Mouse (Mus musculus) lung, adult 2 months (tissue): ENCODE measurements at regions not wholly inside any gene's neighbourhood (a gene's known extent, or its start where the extent isn't known, plus 50 kb on each side); places are given as distances from the start of the nearest gene placed in this dataset.

Experiments used
- DNase-seq: peaks from one replicate; pipeline ENCODE4 v3.0.0; 2022
- H3K4me1 ChIP-seq: fragments of 200-500 bp; 2 replicates; pipeline ENCODE4 v1.6.1; 2011; ENCODE audit warnings: low read length; ENCODE audit not compliant: control insufficient read depth, insufficient read depth
- H3K4me3 ChIP-seq: fragments of 200-500 bp; replicated peaks from 2 replicates; pipeline ENCODE3; 2011; ENCODE audit warnings: low read depth, mild to moderate bottlenecking, control low read depth, low read length; ENCODE audit errors: extremely low read depth
- CTCF ChIP-seq: fragments of 200-500 bp; IDR thresholded peaks from 2 replicates; pipeline ENCODE4 v1.5.1; 2011; ENCODE audit warnings: mild to moderate bottlenecking, low read length, control low read depth; ENCODE audit not compliant: insufficient read depth
- POLR2A ChIP-seq: fragments of 200-500 bp; IDR thresholded peaks from 2 replicates; pipeline ENCODE4 v1.6.1; 2011; ENCODE audit warnings: low read depth, mild to moderate bottlenecking, control low read depth, low read length, borderline replicate concordance; ENCODE audit errors: extremely low read depth
- WGBS: fragments of 180-500 bp; shearing (Covaris S2); methylation state at CpG from one replicate; pipeline ENCODE4 v1.1.7; 2018; 5-methylcytosine and 5-hydroxymethylcytosine counted together

DNA sequence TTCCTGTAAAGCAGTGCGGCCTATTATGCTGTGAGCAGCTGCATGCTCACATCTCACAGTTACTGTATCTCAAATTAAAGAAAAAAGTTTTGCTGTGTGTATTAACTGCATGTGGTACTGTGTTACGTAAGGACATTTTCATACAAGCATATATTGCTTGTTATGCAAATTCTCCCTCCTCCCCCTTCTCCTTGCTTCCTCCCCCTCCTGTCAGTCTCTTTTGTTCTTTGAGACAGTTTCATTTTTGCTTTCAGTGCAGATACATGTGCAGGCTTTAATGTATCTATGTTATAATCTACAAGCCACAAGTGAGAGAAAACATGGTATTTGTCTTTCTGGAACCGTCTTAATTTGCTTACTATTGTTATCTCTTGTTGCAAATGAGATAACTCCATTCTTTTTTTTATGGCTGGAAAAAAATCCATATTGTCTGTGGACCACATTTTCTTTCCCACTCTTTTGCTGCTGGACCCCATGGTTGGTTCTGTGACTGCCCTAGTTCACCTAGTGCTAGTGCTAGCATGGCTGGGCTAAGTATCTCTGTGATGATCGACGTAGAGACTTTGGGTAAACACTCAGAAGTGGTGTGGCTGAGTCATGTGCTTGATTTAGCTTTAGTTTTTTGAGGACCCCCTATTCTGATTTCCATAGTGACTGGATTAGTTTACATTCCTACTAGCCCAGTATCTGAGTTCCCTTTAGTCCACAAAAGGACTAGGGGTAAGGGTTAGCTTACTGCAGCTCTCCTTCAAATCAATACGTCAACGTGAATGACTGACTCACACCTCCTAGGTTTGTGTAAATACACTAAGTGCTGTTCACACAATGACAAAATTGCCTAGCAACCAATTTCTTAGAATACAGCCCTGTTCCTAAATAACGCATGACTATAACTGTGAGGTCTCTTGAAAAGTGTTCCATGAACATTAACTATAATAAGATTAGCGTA, 158.1 kb downstream of the Icos start:
- no peak for DNase-seq
- Histone ChIP-seq H3K4me1 (no peaks in the 10 kb centered on the region), H3K4me3 (no peak overlapping the region)
- TF ChIP-seq CTCF (no peak), POLR2A (no peak)
- WGBS, result 61% methylated on average over 9 of the region's 9 CpGs

DNA sequence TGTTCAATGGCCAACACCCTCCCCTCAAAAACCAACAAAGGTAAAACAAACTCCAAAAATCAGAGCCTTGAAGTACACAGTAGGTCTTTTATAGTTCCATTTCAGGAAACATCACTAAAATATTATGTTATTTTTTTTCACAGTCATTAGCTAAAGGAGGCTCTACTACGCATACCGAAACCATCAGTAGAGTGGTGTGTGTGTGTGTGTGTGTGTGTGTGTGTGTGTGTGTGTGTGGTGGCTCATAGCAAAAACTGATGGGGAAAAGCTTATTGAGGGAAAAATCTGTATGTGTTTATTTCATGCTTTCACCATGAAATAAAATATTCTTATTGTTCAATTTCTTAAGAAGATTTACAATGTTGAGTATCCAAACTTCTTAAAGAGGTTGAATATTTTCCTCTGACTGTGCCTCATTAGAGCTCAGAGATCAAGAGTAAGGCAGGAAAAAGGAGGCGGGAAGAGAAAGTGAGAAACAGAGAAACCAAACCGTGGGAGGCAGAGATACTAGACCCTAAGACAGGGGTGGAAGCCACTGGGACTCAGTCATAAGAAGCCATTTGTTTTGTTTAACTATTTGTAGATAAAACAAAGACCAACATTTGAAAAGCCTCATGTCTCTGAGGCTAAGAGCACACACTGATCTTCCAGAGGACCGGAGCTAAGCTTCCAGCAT, 159.6 kb downstream of the Icos start:
- Histone ChIP-seq H3K4me1 (no peaks in the 10 kb centered on the region), H3K4me3 (no peak overlapping the region)
- WGBS, result 69% methylated on average over 5 of the region's 5 CpGs
- no peak for TF ChIP-seq CTCF
- TF ChIP-seq POLR2A, result no peak
- DNase-seq, result no peak

DNA sequence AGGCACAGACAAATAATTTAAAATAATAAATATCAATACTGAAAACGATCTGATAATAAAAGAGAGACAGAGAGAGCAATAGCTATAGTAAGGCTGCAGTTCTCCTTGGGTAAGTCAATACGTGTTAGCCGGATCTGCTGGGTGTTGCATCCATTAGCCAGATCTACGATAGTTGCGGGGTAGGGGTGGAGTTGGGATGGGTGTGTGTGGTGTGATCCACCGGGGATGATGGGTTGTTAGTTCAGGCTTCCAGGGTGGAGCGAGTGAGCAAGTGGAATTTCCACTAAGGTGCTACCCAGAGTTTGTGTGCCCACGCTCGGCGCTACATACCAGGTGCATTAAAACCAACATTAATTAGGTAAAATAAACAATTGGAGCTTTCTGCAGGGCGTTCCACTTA, 160.2 kb downstream of the Icos start:
- Histone ChIP-seq H3K4me1 (no peaks in the 10 kb centered on the region; the same call in 1 of the 2 replicates), H3K4me3 (no peak overlapping the region)
- TF ChIP-seq CTCF (no peak), POLR2A (no peak)
- WGBS, result 69% methylated on average over 11 of the region's 11 CpGs
- DNase-seq, result no peak

DNA sequence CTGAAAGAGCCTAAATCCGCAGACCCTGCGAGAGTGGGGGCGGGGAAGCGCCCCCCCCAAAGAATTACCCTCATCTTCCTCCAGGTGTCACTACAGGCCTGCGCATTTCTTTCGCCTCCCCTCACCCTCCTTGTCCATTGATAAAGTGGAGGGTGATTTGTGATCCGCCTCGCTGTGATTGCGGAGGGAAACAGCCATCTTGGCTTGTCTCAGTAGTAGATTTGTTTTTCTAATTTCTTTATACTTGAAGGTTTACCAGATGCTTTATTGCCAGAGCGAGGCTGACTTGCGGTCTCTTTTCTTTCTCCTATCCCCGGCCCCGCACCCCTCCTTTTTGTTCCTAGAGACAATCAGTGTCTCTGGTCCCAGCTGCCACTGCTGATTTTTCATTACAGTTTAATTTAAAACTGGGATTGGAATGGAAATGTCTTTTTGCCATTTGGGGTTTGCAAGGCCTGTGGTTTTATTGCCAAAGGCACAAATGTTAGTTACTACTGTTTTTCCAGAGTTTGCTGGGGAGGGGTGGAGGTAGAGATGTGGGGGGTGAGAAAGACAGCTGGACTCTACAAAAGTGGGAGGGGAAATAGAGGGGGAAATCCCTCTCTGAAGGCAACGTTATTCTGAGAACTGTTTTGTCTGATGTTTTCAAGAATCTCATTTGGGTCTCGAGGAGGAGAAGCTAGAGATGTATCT, 161.7 kb downstream of the Icos start:
- 35% methylated on average over 15 of the region's 15 CpGs for WGBS
- no peak for DNase-seq
- Histone ChIP-seq H3K4me1 (peaks cover 3% of the 10 kb centered on the region; the same call in 1 of the 2 replicates), H3K4me3 (no peak overlapping the region)
- TF ChIP-seq POLR2A (no peak), CTCF (peak; percentile 37; the same call in 1 of the 2 replicates)

DNA sequence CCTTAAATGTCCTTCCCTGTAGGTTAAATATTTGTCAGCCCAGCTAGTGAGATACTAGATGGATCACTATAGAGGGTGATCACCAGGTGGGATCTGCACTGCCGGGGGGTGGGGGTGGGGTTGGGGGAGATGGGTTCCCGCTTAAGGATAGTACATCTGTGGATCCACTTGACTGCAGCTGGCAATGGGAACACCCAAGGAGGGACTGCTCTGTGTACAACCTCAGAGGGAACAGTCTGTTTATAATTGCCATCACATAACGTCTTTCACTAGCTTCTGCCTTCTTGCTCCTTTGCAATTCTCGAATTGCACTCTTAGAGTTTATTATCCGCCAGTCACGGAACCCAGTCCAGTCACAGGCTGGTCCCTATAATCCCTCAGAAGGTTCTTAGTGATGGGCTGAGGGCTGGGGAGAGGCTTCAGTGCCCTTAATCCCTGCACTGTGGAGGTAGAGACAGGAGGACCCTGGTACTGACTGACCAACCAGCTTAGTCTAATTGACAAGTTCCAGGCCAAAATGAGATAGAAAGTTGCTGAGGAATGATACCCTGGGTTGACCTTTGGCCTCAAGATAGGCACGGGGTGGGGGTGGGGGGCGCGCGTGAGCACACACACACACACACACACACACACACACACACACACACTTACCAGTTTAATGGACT, 162.4 kb downstream of the Icos start:
- Histone ChIP-seq H3K4me1 (peaks cover 3% of the 10 kb centered on the region; the same call in 1 of the 2 replicates), H3K4me3 (no peak overlapping the region)
- TF ChIP-seq CTCF, result no peak
- TF ChIP-seq POLR2A, result no peak
- WGBS, result 66% methylated on average over 10 of the region's 10 CpGs
- no peak for DNase-seq

DNA sequence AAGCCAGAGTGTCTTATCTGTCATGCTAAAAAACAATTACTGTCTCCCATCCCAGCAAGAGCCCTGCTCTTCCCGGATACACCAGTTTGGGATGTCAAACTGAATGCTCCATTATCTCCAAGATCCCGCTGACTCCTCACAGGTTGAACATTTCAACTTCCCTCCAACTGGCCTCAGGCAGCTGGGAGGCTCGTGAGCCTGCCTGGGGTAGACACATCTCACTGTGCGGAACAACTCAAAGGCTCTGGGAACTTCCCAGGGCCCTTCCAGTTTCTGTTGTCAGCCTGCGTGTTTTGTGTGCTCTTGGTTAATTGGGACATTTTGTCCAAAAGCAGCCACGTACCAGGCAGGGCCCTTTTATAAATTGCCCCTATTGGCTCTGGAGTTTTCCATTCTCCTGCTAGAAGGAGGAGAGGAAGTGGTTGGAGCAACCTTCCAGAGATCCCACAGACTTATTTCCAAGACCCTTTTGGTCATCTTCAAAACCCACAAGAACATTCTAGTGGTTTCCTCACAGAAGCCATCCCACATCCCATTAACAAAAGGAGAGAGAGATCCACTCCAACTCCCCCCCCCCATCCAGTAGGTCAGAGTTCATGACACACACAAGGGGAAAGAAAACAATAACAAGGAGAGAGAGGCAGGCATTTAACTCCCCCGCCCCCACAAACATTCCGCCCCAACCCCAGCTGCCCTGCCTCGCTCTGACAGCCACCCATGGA, 163.3 kb downstream of the Icos start:
- TF ChIP-seq CTCF, result no peak
- no peak for TF ChIP-seq POLR2A
- Histone ChIP-seq H3K4me3 (no peak overlapping the region), H3K4me1 (peaks cover 3% of the 10 kb centered on the region; the same call in 1 of the 2 replicates)
- DNase-seq, result no peak
- 63% methylated on average over 9 of the region's 9 CpGs for WGBS

DNA sequence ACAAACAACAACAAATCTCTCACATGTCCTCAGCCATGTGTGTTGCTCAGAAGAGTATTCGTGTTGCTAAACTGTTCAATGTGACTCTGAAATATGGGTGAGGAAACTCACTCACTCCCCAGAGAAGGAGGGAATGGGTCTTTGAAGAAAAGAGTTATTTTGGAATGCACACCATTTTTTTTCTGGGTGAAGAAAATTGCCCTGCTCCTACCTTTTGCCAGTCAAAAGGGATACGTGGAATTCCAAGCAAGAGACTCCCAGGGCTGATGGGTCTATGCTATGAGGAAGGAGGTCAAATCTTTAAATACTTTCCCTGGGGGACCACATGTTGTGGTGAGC, 163.8 kb downstream of the Icos start:
- Histone ChIP-seq H3K4me3 (no peak overlapping the region), H3K4me1 (peaks cover 3% of the 10 kb centered on the region; the same call in 1 of the 2 replicates)
- TF ChIP-seq CTCF, result no peak
- TF ChIP-seq POLR2A, result no peak
- DNase-seq, result no peak
- WGBS, result 51% methylated on average over 2 of the region's 2 CpGs

DNA sequence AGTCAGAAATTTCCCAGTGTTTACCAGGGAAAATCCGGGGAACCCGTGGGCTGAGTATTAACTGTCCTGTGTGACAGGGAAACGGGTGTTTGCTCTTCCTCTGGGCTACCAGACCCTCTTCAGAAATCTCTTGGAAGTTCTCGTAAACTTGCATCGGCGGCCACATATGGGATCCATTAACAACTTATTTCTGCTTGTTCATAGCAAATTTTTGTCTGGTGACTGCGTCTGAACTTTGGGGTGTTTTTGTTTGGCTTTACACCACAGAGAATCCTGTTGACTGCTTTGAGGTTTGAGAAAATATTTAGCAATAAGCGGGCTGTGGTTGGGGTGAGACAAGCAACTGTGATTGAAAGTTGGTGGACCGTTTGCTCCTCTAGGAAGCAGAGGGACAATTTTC, 164.2 kb downstream of the Icos start:
- no peak overlapping the region for H3K4me3 ChIP-seq
- H3K4me1 ChIP-seq, result peaks cover 3% of the 10 kb centered on the region; the same call in 1 of the 2 replicates
- TF ChIP-seq POLR2A (no peak), CTCF (no peak)
- DNase-seq, result no peak
- WGBS, result 46% methylated on average over 9 of the region's 9 CpGs

DNA sequence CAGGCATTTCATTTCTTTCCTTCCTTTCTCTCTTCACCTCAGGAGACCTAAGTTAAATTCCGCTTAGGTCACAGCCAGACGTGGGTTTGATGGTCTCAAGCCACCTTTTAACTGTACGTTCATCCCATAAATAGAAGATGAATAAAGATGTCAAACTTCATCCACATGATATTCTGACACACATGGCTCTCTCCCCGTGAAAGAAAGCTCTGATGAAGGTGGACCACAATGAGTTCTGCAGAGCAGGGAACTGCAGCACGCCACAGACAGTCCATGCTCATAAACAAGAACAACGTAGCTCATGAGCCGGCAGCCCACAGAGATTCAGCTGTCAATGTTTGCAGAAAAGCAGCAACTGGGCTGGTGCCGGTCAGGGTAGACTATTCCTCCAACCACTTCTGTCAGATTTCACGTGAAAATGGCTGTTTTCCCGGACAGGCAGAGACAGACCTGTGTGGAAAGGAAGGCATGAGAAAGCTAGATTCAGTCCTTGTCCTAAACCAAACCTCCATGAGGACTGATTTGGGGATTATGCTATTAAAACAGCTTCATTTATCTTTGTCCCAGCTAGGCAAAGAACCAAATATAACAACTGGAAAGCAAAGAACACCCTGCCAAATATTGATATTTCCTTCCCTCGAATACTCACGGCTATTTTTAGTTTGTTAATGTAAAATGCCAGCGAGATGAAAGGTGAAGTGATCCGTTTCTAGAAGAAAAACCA, 165.5 kb downstream of the Icos start:
- peaks cover 3% of the 10 kb centered on the region; the same call in 1 of the 2 replicates for H3K4me1 ChIP-seq
- TF ChIP-seq CTCF (no peak), POLR2A (no peak)
- 35% methylated on average over 14 of the region's 14 CpGs for WGBS
- H3K4me3 ChIP-seq, result no peak overlapping the region
- DNase-seq, result no peak
